Mouse (Mus musculus) hindbrain, embryonic 16.5 days (tissue): ENCODE results near the gene Larp4. TPM values are rescaled to one million over a fixed set of nuclear protein-coding genes. Genes with fewer than 3 reads are reported as not detected.
"Not testable (repeated sequence)": the region's sequence is repeated elsewhere in the genome, so short reads cannot be mapped to it uniquely, and the experiment has no call there.

ENCODE experiments used
- ATAC-seq: fragments of 200-750 bp; cut with Nextera tagmentation; 2 replicates; pipeline ENCODE4 v1.8.0; 2017; ENCODE audit warnings: moderate TSS enrichment, moderate library complexity
- H3K27ac ChIP-seq: fragments of 300-500 bp; sonication (generic); 2 replicates; pipeline ENCODE4 v1.5.1; 2014; ENCODE audit warnings: low read depth, mild to moderate bottlenecking, control low read depth, low read length, moderate library complexity
- H3K27me3 ChIP-seq: fragments of 300-500 bp; sonication (generic); replicated peaks from 2 replicates; pipeline ENCODE4 v1.6.1; 2014; ENCODE audit warnings: low read length; ENCODE audit not compliant: control insufficient read depth, insufficient read depth
- H3K36me3 ChIP-seq: fragments of 300-500 bp; sonication (generic); 2 replicates; pipeline ENCODE4 v1.6.1; 2014; ENCODE audit warnings: mild to moderate bottlenecking, low read length, moderate library complexity, mixed read lengths; ENCODE audit not compliant: control insufficient read depth, insufficient read depth
- H3K4me1 ChIP-seq: fragments of 300-500 bp; sonication (generic); 2 replicates; pipeline ENCODE4 v1.6.1; 2014; ENCODE audit warnings: low read depth, low read length; ENCODE audit not compliant: control insufficient read depth, insufficient read depth
- H3K4me2 ChIP-seq: fragments of 300-500 bp; sonication (generic); 2 replicates; pipeline ENCODE4 v1.6.1; 2014; ENCODE audit warnings: mild to moderate bottlenecking, low read length, control low read depth, moderate library complexity
- H3K4me3 ChIP-seq: fragments of 300-500 bp; sonication (generic); 2 replicates; pipeline ENCODE4 v1.5.1; 2014; ENCODE audit warnings: mild to moderate bottlenecking, low read length, control low read depth, moderate library complexity
- H3K9ac ChIP-seq: fragments of 300-500 bp; sonication (generic); 2 replicates; pipeline ENCODE4 v1.6.1; 2014; ENCODE audit warnings: low read depth, mild to moderate bottlenecking, control low read depth, low read length, moderate library complexity
- H3K9me3 ChIP-seq: fragments of 300-500 bp; sonication (generic); 2 replicates; pipeline ENCODE4 v1.6.1; 2014; ENCODE audit warnings: mild to moderate bottlenecking, low read length, moderate library complexity; ENCODE audit not compliant: control insufficient read depth
- WGBS: fragments of 180-500 bp; shearing (Covaris S2); extraction: QIAGEN DNeasy Blood & Tissue Kit; methylation state at CpG from one replicate; pipeline ENCODE4 v1.1.7; 2014; 5-methylcytosine and 5-hydroxymethylcytosine counted together
- polyA plus RNA-seq: library from polyadenylated mRNA; unstranded; fragments of >200 nt; fragmentation: Nextera tagmentation; extraction: Ambion mirVana; gene quantifications from 2 replicates; pipeline ENCODE4 v1.2.1, GENCODE M21; 2015

Gene Larp4
- polyA plus RNA-seq, 1 experiment from 2014 or later, result 20.7 TPM

GRCm38 (mm10) chr15:99966961-99967360 is 2.9 kb upstream of the Larp4 start, which contains the start of gene Fam186a:
Fam186a (minus strand) TSS chr15:99967061.
- Histone ChIP-seq H3K4me3 (no peak within 1 kb of the TSS), H3K36me3 (no peaks in the 10 kb centered on the region), H3K9me3 (no peaks in the 10 kb centered on the region), H3K27me3 (no peaks in the 10 kb centered on the region), H3K27ac (no peak within 1 kb of the TSS), H3K9ac (no peak within 1 kb of the TSS), H3K4me2 (no peak within 1 kb of the TSS), H3K4me1 (no peaks in the 10 kb centered on the region)
- ATAC-seq, result no peak
- 84% methylated on average over 4 of the region's 4 CpGs for WGBS

- Histone ChIP-seq H3K9me3 (no peaks in the 10 kb centered on the region), H3K36me3 (no peaks in the 10 kb centered on the region), H3K9ac (no peak overlapping the region), H3K4me1 (peaks cover 6% of the 10 kb centered on the region), H3K4me2 (no peak overlapping the region), H3K27ac (no peak overlapping the region), H3K27me3 (no peaks in the 10 kb centered on the region), H3K4me3 (no peak overlapping the region)
- WGBS, result 97% methylated on average over 1 of the region's 1 CpGs
- ATAC-seq, result no peak
These were observed 741 bp downstream of the Larp4 start for GRCm38 (mm10) chr15:99970606-99971005.

- peaks cover 6% of the 10 kb centered on the region for H3K4me1 ChIP-seq
- H3K4me3 ChIP-seq, result peak overlapping the region; percentile 97
- H3K4me2 ChIP-seq, result peak overlapping the region; percentile 90
- peak overlapping the region; percentile 92 for H3K27ac ChIP-seq
- ATAC-seq, result peak; percentile 98
- WGBS, result under 1% methylated on average over 50 of the region's 50 CpGs
- no peaks in the 10 kb centered on the region for H3K27me3 ChIP-seq
- H3K9me3 ChIP-seq, result no peaks in the 10 kb centered on the region
- no peaks in the 10 kb centered on the region for H3K36me3 ChIP-seq
- peak overlapping the region; percentile 91 for H3K9ac ChIP-seq
These were observed 2.6 kb downstream of the Larp4 start for GRCm38 (mm10) chr15:99972361-99972988.

- Histone ChIP-seq H3K4me3 (peak overlapping the region; percentile 97), H3K27me3 (no peaks in the 10 kb centered on the region), H3K9me3 (no peaks in the 10 kb centered on the region), H3K27ac (peak overlapping the region; percentile 92), H3K4me2 (peak overlapping the region; percentile 90), H3K9ac (peak overlapping the region; percentile 91), H3K36me3 (no peaks in the 10 kb centered on the region), H3K4me1 (peaks cover 6% of the 10 kb centered on the region)
- ATAC-seq, result peak; percentile 88
- WGBS, result under 1% methylated on average over 72 of the region's 84 CpGs
These were observed 3.4 kb downstream of the Larp4 start for GRCm38 (mm10) chr15:99972989-99973911.

- no peak overlapping the region for H3K27ac ChIP-seq
- no peak overlapping the region for H3K4me2 ChIP-seq
- no peak overlapping the region for H3K9ac ChIP-seq
- H3K4me3 ChIP-seq, result no peak overlapping the region
- no peaks in the 10 kb centered on the region for H3K9me3 ChIP-seq
- 84% methylated on average over 2 of the region's 2 CpGs for WGBS
- H3K36me3 ChIP-seq, result no peaks in the 10 kb centered on the region
- ATAC-seq, result no peak
- H3K4me1 ChIP-seq, result peaks cover 6% of the 10 kb centered on the region
- H3K27me3 ChIP-seq, result no peaks in the 10 kb centered on the region
These were observed 4.8 kb downstream of the Larp4 start for GRCm38 (mm10) chr15:99974476-99975220.

GRCm38 (mm10) chr15:99976121-99976520 is 6.3 kb downstream of the Larp4 start:
- ATAC-seq, H3K27ac ChIP-seq: not testable (repeated sequence)
- 97% methylated on average over 2 of the region's 2 CpGs for WGBS

GRCm38 (mm10) chr15:99979266-99979665 is 9.4 kb downstream of the Larp4 start:
- Histone ChIP-seq H3K9ac (no peak overlapping the region), H3K27ac (no peak overlapping the region), H3K27me3 (no peaks in the 10 kb centered on the region), H3K4me3 (no peak overlapping the region), H3K9me3 (no peaks in the 10 kb centered on the region), H3K4me2 (no peak overlapping the region), H3K4me1 (peaks cover 3% of the 10 kb centered on the region; the same call in 1 of the 2 replicates), H3K36me3 (no peaks in the 10 kb centered on the region)
- ATAC-seq, result no peak
- 91% methylated on average over 1 of the region's 1 CpGs for WGBS

More at GRCm38 (mm10) chr15:99976121-99976520, 6.3 kb downstream of the Larp4 start:
- H3K4me3 ChIP-seq, H3K4me1 ChIP-seq, H3K9me3 ChIP-seq, H3K36me3 ChIP-seq, H3K4me2 ChIP-seq, H3K27me3 ChIP-seq, H3K9ac ChIP-seq: not testable (repeated sequence)

- H3K27ac ChIP-seq, result no peak overlapping the region
- no peak overlapping the region for H3K4me3 ChIP-seq
- H3K27me3 ChIP-seq, result no peaks in the 10 kb centered on the region
- H3K36me3 ChIP-seq, result no peaks in the 10 kb centered on the region
- WGBS, result 89% methylated on average over 2 of the region's 2 CpGs
- no peak overlapping the region for H3K9ac ChIP-seq
- no peaks in the 10 kb centered on the region for H3K9me3 ChIP-seq
- no peak for ATAC-seq
- no peak overlapping the region for H3K4me2 ChIP-seq
- no peaks in the 10 kb centered on the region; the same call in 1 of the 2 replicates for H3K4me1 ChIP-seq
These were observed 9.8 kb downstream of the Larp4 start for GRCm38 (mm10) chr15:99979715-99980114.
